Mouse (Mus musculus): Measurements from ENCODE around the gene Lamc1. TPM values are rescaled to one million over a fixed set of nuclear protein-coding genes. Genes with fewer than 3 reads are reported as not detected.

Lamc1 gene
- total and polyA plus RNA-seq, 3 experiments = 13.1 to 174 (median 32.4) TPM

DNA sequence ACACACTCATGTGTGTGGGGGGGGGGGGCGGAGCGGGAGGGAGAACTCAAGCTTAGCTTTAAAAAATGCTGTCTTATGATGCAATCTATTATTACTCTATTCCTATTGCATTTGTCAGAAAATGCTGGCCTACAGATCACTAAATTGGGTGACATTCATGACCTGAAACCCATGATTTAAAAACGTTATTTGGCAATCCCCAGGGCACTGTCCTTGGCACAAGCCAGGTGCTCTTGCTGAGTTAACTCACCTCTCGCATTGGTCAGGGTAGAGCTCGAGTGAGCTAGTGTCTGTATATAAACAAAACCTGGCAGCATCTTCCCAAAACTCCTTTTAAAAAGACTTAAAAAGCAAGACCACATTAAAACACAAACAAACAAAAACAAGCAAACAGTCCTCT lies 57.1 kb downstream of the Lamc1 start:
- Histone ChIP-seq H3K9ac (ENCODE audit: control insufficient read depth, low read depth, low read length, poor library complexity, severe bottlenecking) (no peak overlapping the region), H3K36me3 (ENCODE audit: control insufficient read depth in 1 of 2, insufficient read depth in 2 of 2, low read length in 2 of 2) (peaks cover 0 to 16% of the 10 kb centered on the region in 2 experiments; a peak in 2 of 4 replicates), H3K4me3 (ENCODE audit: control insufficient read depth in 1 of 2, insufficient read depth in 1 of 2, low read depth in 2 of 2, low read length in 2 of 2) (no peak overlapping the region), H3K4me1 (ENCODE audit: control insufficient read depth in 1 of 2, insufficient read depth in 2 of 2, low read length in 2 of 2) (peaks cover 12 to 19% of the 10 kb centered on the region in 2 experiments), H3K27ac (ENCODE audit: control insufficient read depth, low read depth, low read length) (no peak overlapping the region), H3K9me3 (replicated peaks; ENCODE audit: insufficient read depth, low read length) (no peaks in the 10 kb centered on the region), H3K79me2 (ENCODE audit: control insufficient read depth, insufficient read depth, low read length, poor library complexity) (no peaks in the 10 kb centered on the region), H3K27me3 (ENCODE audit: control insufficient read depth in 1 of 2, insufficient read depth in 2 of 2, low read length in 2 of 2) (no peaks in the 10 kb centered on the region)
- DNase-seq (ENCODE audit: low read depth, low spot score) = no peak
- TF ChIP-seq MEF2A (IDR thresholded peaks at IDR 0.05; ENCODE audit: extremely low read depth, insufficient replicate concordance, low read depth, low read length, poor library complexity, severe bottlenecking) (no peak), GATA1 (IDR thresholded peaks at IDR 0.05; ENCODE audit: low read depth, low read length) (no peak), POLR2AphosphoS5 (IDR thresholded peaks at IDR 0.05; ENCODE audit: borderline replicate concordance, low read depth, low read length) (no peak), SIN3A (IDR thresholded peaks at IDR 0.05; ENCODE audit: low read length) (no peak), NRF1 (IDR thresholded peaks at IDR 0.05; ENCODE audit: insufficient read depth, low read depth, low read length, poor library complexity, severe bottlenecking) (no peak), MAZ (IDR thresholded peaks at IDR 0.05; ENCODE audit: low read depth, low read length) (no peak), MXI1 (IDR thresholded peaks at IDR 0.05; ENCODE audit: low read depth, low read length) (no peak), NELFE (IDR thresholded peaks at IDR 0.05; ENCODE audit: low read depth, low read length) (no peak), HCFC1 (IDR thresholded peaks at IDR 0.05; ENCODE audit: low read depth, low read length) (no peak), SMC3 (IDR thresholded peaks at IDR 0.05; ENCODE audit: low read depth, low read length) (no peak), TAL1 (IDR thresholded peaks at IDR 0.05; ENCODE audit: low read length) (no peak)

DNA sequence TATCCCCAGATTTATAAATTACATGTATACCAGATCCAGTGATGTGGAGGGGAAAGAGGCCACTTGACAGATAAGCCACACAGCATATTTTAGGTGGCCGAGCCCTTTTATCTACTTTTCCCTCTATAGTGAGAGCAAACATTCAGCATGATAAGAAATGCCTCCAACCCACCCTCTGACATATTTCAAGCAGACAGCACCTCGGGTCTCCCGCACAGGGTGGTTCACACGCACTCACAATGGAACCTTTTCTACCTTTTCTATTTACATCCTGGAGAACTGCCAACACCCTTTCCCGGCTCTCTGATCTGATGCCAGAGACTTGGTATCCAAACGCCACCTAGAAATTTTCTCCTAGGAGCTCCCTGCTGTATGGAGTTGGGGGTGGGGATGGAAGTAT lies 58.0 kb downstream of the Lamc1 start:
- H3K27me3 ChIP-seq (ENCODE audit: control insufficient read depth in 1 of 2, insufficient read depth in 2 of 2, low read length in 2 of 2) = no peaks in the 10 kb centered on the region
- H3K27ac ChIP-seq (ENCODE audit: control insufficient read depth, low read depth, low read length) = no peak overlapping the region
- DNase-seq (ENCODE audit: low read depth, low spot score) = peak; percentile 24
- H3K36me3 ChIP-seq (ENCODE audit: control insufficient read depth in 1 of 2, insufficient read depth in 2 of 2, low read length in 2 of 2) = peaks cover 0 to 16% of the 10 kb centered on the region in 2 experiments; a peak in 2 of 4 replicates
- no peaks in the 10 kb centered on the region for H3K79me2 ChIP-seq (ENCODE audit: control insufficient read depth, insufficient read depth, low read length, poor library complexity)
- peak; percentile 62 for TF ChIP-seq GATA1 (IDR thresholded peaks at IDR 0.05; ENCODE audit: low read depth, low read length)
- TF ChIP-seq RCOR1 (IDR thresholded peaks at IDR 0.05; ENCODE audit: low read depth, low read length) = no peak
- H3K9ac ChIP-seq (ENCODE audit: control insufficient read depth, low read depth, low read length, poor library complexity, severe bottlenecking) = no peak overlapping the region
- no peak overlapping the region for H3K4me3 ChIP-seq (ENCODE audit: control insufficient read depth in 1 of 2, insufficient read depth in 1 of 2, low read depth in 2 of 2, low read length in 2 of 2)
- H3K9me3 ChIP-seq (replicated peaks; ENCODE audit: insufficient read depth, low read length) = no peaks in the 10 kb centered on the region
- peaks cover 12 to 19% of the 10 kb centered on the region in 2 experiments for H3K4me1 ChIP-seq (ENCODE audit: control insufficient read depth in 1 of 2, insufficient read depth in 2 of 2, low read length in 2 of 2)

DNA sequence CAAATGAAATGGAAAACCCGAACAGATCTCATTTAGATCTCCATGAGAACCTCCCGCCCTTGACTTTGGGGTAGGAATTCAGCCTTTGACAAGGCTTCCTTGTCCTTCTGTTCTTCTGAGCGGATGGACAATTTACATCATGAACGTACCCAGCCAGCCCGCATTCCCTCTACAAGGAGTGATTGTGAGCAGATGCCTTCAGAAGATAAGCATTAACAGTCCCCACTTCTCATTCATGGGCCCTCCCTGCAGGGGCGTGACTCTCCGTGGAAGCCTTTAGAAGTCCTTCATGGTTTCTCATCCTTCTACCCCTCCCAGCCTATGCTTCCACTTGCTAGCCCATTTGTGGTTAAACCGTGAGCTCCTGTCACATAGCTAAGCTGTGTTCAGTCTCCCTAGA lies 58.9 kb downstream of the Lamc1 start:
- H3K36me3 ChIP-seq (ENCODE audit: control insufficient read depth in 1 of 2, insufficient read depth in 2 of 2, low read length in 2 of 2) = peaks cover 0 to 17% of the 10 kb centered on the region in 2 experiments; a peak in 2 of 4 replicates
- H3K4me3 ChIP-seq (ENCODE audit: control insufficient read depth in 1 of 2, insufficient read depth in 1 of 2, low read depth in 2 of 2, low read length in 2 of 2) = no peak overlapping the region
- H3K27me3 ChIP-seq (ENCODE audit: control insufficient read depth in 1 of 2, insufficient read depth in 2 of 2, low read length in 2 of 2) = no peaks in the 10 kb centered on the region
- peak; percentile 32 for DNase-seq (ENCODE audit: low read depth, low spot score)
- H3K27ac ChIP-seq (ENCODE audit: control insufficient read depth, low read depth, low read length) = no peak overlapping the region
- no peaks in the 10 kb centered on the region for H3K79me2 ChIP-seq (ENCODE audit: control insufficient read depth, insufficient read depth, low read length, poor library complexity)
- H3K9me3 ChIP-seq (replicated peaks; ENCODE audit: insufficient read depth, low read length) = no peaks in the 10 kb centered on the region
- H3K4me1 ChIP-seq (ENCODE audit: control insufficient read depth in 1 of 2, insufficient read depth in 2 of 2, low read length in 2 of 2) = peaks cover 11 to 19% of the 10 kb centered on the region in 2 experiments
- H3K9ac ChIP-seq (ENCODE audit: control insufficient read depth, low read depth, low read length, poor library complexity, severe bottlenecking) = no peak overlapping the region
- TF ChIP-seq JUND (IDR thresholded peaks at IDR 0.05; ENCODE audit: low read depth, low read length) (no peak), ELF1 (IDR thresholded peaks at IDR 0.05; ENCODE audit: low read depth, low read length) (no peak), POLR2AphosphoS5 (IDR thresholded peaks at IDR 0.05; ENCODE audit: borderline replicate concordance, low read depth, low read length) (no peak), POLR2A (IDR thresholded peaks at IDR 0.05; ENCODE audit: control insufficient read depth in 1 of 2, insufficient read depth in 1 of 2, low read depth in 1 of 2, low read length in 2 of 2, poor library complexity in 1 of 2) (no peak), TCF12 (IDR thresholded peaks at IDR 0.05; ENCODE audit: low read depth, low read length) (0 out of 2 replicates have a peak, but pooled peaks have one; percentile 22), CHD2 (IDR thresholded peaks at IDR 0.05; ENCODE audit: low read length) (no peak), USF2 (IDR thresholded peaks at IDR 0.05; ENCODE audit: borderline replicate concordance in 1 of 2, insufficient read depth in 1 of 2, low read depth in 1 of 2, low read length in 2 of 2) (no peak), ZMIZ1 (IDR thresholded peaks at IDR 0.05; ENCODE audit: low read depth, low read length) (no peak), MYC (IDR thresholded peaks at IDR 0.05; ENCODE audit: low read depth, low read length) (no peak), MAX (IDR thresholded peaks at IDR 0.05; ENCODE audit: low read length) (no peak), TAL1 (IDR thresholded peaks at IDR 0.05; ENCODE audit: low read length) (peak; percentile 14; the same call in 1 of the 2 replicates), SIN3A (IDR thresholded peaks at IDR 0.05; ENCODE audit: low read length) (no peak), GATA1 (IDR thresholded peaks at IDR 0.05; ENCODE audit: low read depth, low read length) (peak; percentile 54), RAD21 (IDR thresholded peaks at IDR 0.05; ENCODE audit: low read depth, low read length) (no peak), ETS1 (IDR thresholded peaks at IDR 0.05; ENCODE audit: low read depth, low read length) (no peak), ZKSCAN1 (IDR thresholded peaks at IDR 0.05; ENCODE audit: low read depth, low read length) (no peak), TBP (IDR thresholded peaks at IDR 0.05; ENCODE audit: low read depth, low read length) (no peak), MXI1 (IDR thresholded peaks at IDR 0.05; ENCODE audit: low read depth, low read length) (no peak)

Data from MEL (cell line).